Mouse (Mus musculus) cerebellum, adult 2 months (tissue): ENCODE measurements at regions not wholly inside any gene's neighbourhood (a gene's known extent, or its start where the extent isn't known, plus 50 kb on each side); places are given as distances from the start of the nearest gene placed in this dataset.

Experiments used
- CTCF ChIP-seq: fragments of 200-500 bp; IDR thresholded peaks from 2 replicates; pipeline ENCODE4 v1.5.1; 2011; ENCODE audit warnings: low read depth, mild to moderate bottlenecking, control low read depth, low read length, moderate library complexity, borderline replicate concordance; ENCODE audit not compliant: insufficient read depth
- POLR2A ChIP-seq: fragments of 200-500 bp; IDR thresholded peaks from 2 replicates; pipeline ENCODE4 v1.6.1; 2011; ENCODE audit warnings: low read length, control low read depth, borderline replicate concordance; ENCODE audit not compliant: insufficient read depth

DNA sequence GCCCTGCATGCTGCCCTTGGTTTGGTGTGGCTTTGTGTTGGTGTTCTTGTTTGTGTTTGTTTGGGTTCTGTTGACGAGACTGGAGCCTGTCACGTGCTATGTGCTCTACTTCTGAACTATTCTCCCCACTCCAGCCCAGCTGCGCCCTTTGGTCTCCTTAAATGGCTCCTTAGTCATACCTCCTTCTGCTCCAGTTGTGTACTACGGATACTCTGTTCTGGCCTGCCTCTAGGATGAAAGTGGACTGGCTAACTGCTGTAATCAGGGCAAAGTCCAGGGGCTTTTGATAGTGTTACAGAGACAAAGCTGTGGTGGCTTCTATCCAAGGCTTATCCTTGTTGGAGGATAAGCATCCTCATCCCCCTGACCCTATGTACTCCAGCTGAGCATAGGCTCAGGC lies 92.0 kb downstream of the Ddx3x start:
- TF ChIP-seq CTCF (no peak), POLR2A (no peak)
